In genomic region chr11:19560452-19560851, GRCm38 (mm10) we compare ENCODE assay signal across 30 mouse cellular contexts.
A peak's percentile ranks its signal among the peaks of the same experiment; 100 is the strongest.
DNase-seq lines count a peak whose midpoint lies in the region; ATAC-seq and TF ChIP-seq lines count a peak whose summit lies in the region.
"Had no signal": no experiment of that assay in that cellular context is flagged by ENCODE, and none has a peak within 500 bp of the region (broad histone marks: within the 10 kb centered on the region; RNA-seq: fewer than 3 reads in every experiment).

No protein-coding gene starts in this region.

- 16% methylated on average over 7 of the region's 7 CpGs for WGBS in cerebellum, adult 2 months
- 55% methylated on average over 7 of the region's 7 CpGs for WGBS in hindbrain, postnatal 0 days
- WGBS in hindbrain, embryonic 11.5 days, result 85% methylated on average over 7 of the region's 7 CpGs

- H3K9me3 ChIP-seq in hindbrain, postnatal 0 days (ENCODE audit: low read length), result no peaks in the 10 kb centered on the region
- no peaks in the 10 kb centered on the region for H3K9me3 ChIP-seq in hindbrain, embryonic 11.5 days (ENCODE audit: control insufficient read depth, low read length)
- H3K9me3 ChIP-seq: embryonic facial prominence, embryonic 12.5 days; G1E; heart, embryonic 10.5 days; limb, embryonic 13.5 days; lung, embryonic 15.5 days; megakaryocyte, embryonic 14.5 days; midbrain, embryonic 12.5 days; neural tube, embryonic 15.5 days had no signal

- H3K27me3 ChIP-seq in cerebellum, adult 2 months (ENCODE audit: control insufficient read depth, insufficient read depth, low read length), result no peaks in the 10 kb centered on the region
- H3K27me3 ChIP-seq in hindbrain, postnatal 0 days (ENCODE audit: insufficient read depth, low read length), result no peaks in the 10 kb centered on the region
- H3K27me3 ChIP-seq in hindbrain, embryonic 11.5 days (ENCODE audit: control insufficient read depth, insufficient read depth, low read length), result no peaks in the 10 kb centered on the region
- H3K27me3 ChIP-seq: embryonic facial prominence, embryonic 12.5 days; limb, embryonic 13.5 days; lung, embryonic 15.5 days; megakaryocyte, embryonic 14.5 days; neural tube, embryonic 15.5 days had no signal

- H3K4me3 ChIP-seq in cerebellum, adult 2 months (replicated peaks; ENCODE audit: insufficient read depth, low read depth, low read length), result no peak overlapping the region
- no peak overlapping the region for H3K4me3 ChIP-seq in hindbrain, postnatal 0 days (ENCODE audit: low read length)
- no peak overlapping the region for H3K4me3 ChIP-seq in hindbrain, embryonic 11.5 days (ENCODE audit: low read depth, low read length)
- H3K4me3 ChIP-seq: embryonic facial prominence, embryonic 12.5 days; heart, embryonic 10.5 days; limb, embryonic 13.5 days; lung, embryonic 15.5 days; megakaryocyte, embryonic 14.5 days; midbrain, embryonic 12.5 days; neural tube, embryonic 15.5 days had no signal

- H3K4me1 ChIP-seq in cerebellum, adult 2 months (ENCODE audit: control insufficient read depth, insufficient read depth, low read length), result peaks cover 5% of the 10 kb centered on the region
- peaks cover 1% of the 10 kb centered on the region for H3K4me1 ChIP-seq in hindbrain, postnatal 0 days (ENCODE audit: insufficient read depth, low read length)
- H3K4me1 ChIP-seq in hindbrain, embryonic 11.5 days (replicated peaks; ENCODE audit: control insufficient read depth, insufficient read depth, low read length), result no peaks in the 10 kb centered on the region
- H3K4me1 ChIP-seq: embryonic facial prominence, embryonic 12.5 days; heart, embryonic 10.5 days; limb, embryonic 13.5 days; lung, embryonic 15.5 days; megakaryocyte, embryonic 14.5 days; neural tube, embryonic 15.5 days had no signal

- peak; percentile 10 to 23 for DNase-seq in cerebellum, adult 2 months
- DNase-seq in cerebellum, adult 11 months, result no peak
- peak; percentile 40 for DNase-seq in hindbrain, postnatal 0 days (ENCODE audit: low spot score)
- DNase-seq in hindbrain, embryonic 11.5 days (ENCODE audit: low spot score), result no peak
- peak; percentile 22 to 52 for DNase-seq in cerebellum, postnatal 14 days
- DNase-seq in layer of hippocampus, adult 11-12 months (ENCODE audit: low spot score), result no peak
- no peak for DNase-seq in right cerebral cortex, adult 2 months (ENCODE audit: low spot score in 2 of 2)
- DNase-seq: adrenal gland, postnatal 10 days; embryo, embryonic 11 days; gastrocnemius, postnatal 14 days; heart, postnatal 36 days; kidney, adult 8-10 months; lung, postnatal 4 days; right cerebral cortex, adult 18-20 months; right cerebral cortex, postnatal 4 days; thymus, adult 18-20 months; thymus, postnatal 25 days had no signal

- no peak overlapping the region for H3K4me2 ChIP-seq in hindbrain, postnatal 0 days (ENCODE audit: low read depth, low read length)
- H3K4me2 ChIP-seq in hindbrain, embryonic 11.5 days (replicated peaks; ENCODE audit: low read depth, low read length), result no peak overlapping the region
- H3K4me2 ChIP-seq: embryonic facial prominence, embryonic 12.5 days; limb, embryonic 13.5 days; liver, embryonic 11.5 days; lung, embryonic 15.5 days; midbrain, embryonic 12.5 days; neural tube, embryonic 15.5 days had no signal

- no peak overlapping the region for H3K9ac ChIP-seq in hindbrain, postnatal 0 days (replicated peaks; ENCODE audit: low read length)
- no peak overlapping the region for H3K9ac ChIP-seq in hindbrain, embryonic 11.5 days (ENCODE audit: low read depth, low read length)
- H3K9ac ChIP-seq: embryonic facial prominence, embryonic 12.5 days; limb, embryonic 13.5 days; lung, embryonic 15.5 days; midbrain, embryonic 12.5 days; neural tube, embryonic 15.5 days had no signal

- ATAC-seq in hindbrain, postnatal 0 days, result 0 out of 2 replicates have a peak, but pooled peaks have one; percentile 61
- ATAC-seq in hindbrain, embryonic 11.5 days (ENCODE audit: low FRiP score), result no peak
- ATAC-seq: forebrain, embryonic 14.5 days; intestine, embryonic 16.5 days had no signal

- H3K36me3 ChIP-seq in hindbrain, postnatal 0 days (ENCODE audit: insufficient read depth, low read length), result no peaks in the 10 kb centered on the region
- H3K36me3 ChIP-seq in hindbrain, embryonic 11.5 days (ENCODE audit: control insufficient read depth, insufficient read depth, low read length), result no peaks in the 10 kb centered on the region
- H3K36me3 ChIP-seq: embryonic facial prominence, embryonic 12.5 days; G1E; heart, embryonic 10.5 days; limb, embryonic 13.5 days; lung, embryonic 15.5 days; midbrain, embryonic 12.5 days; neural tube, embryonic 15.5 days had no signal

- TF ChIP-seq POLR2A in cerebellum, adult 2 months (IDR thresholded peaks at IDR 0.05; ENCODE audit: borderline replicate concordance, insufficient read depth, low read length), result no peak

- no peak overlapping the region for H3K27ac ChIP-seq in cerebellum, adult 2 months (ENCODE audit: insufficient read depth, low read length)
- 0 out of 2 replicates have a peak overlapping the region, but pooled peaks have one; percentile 32 for H3K27ac ChIP-seq in hindbrain, postnatal 0 days
- H3K27ac ChIP-seq in hindbrain, embryonic 11.5 days (ENCODE audit: low read depth, low read length), result no peak overlapping the region
- H3K27ac ChIP-seq: embryonic facial prominence, embryonic 12.5 days; heart, embryonic 10.5 days; kidney, postnatal 0 days; limb, embryonic 13.5 days; lung, embryonic 15.5 days; midbrain, embryonic 12.5 days; neural tube, embryonic 15.5 days; stomach, postnatal 0 days had no signal

- no peak for TF ChIP-seq CTCF in cerebellum, adult 2 months (IDR thresholded peaks at IDR 0.05; ENCODE audit: borderline replicate concordance, insufficient read depth, low read depth, low read length)
- TF ChIP-seq CTCF in hindbrain, postnatal 0 days (IDR thresholded peaks at IDR 0.05; ENCODE audit: low read depth), result no peak

Comparison
In these comparisons a context has a peak if more than half of its experiments do, and no peak if none do; other contexts are left out.
1. DNase-seq: peak in cerebellum, adult 2 months (2 of 2), hindbrain, postnatal 0 days (single experiment) and cerebellum, postnatal 14 days (2 of 2); none in cerebellum, adult 11 months (single experiment), hindbrain, embryonic 11.5 days (single experiment), layer of hippocampus, adult 11-12 months (single experiment) and right cerebral cortex, adult 2 months (0 of 2).